Mouse (Mus musculus) hindbrain, postnatal 0 days (tissue): ENCODE results near the gene Greb1. TPM values are rescaled to one million over a fixed set of nuclear protein-coding genes. Genes with fewer than 3 reads are reported as not detected.

Experiments
- ATAC-seq: fragments of 200-750 bp; cut with Nextera tagmentation; 2 replicates; pipeline ENCODE4 v1.8.0; 2017; ENCODE audit warnings: mild to moderate bottlenecking, moderate TSS enrichment, moderate library complexity
- DNase-seq: peaks from one replicate; pipeline ENCODE4 v3.0.0-alpha.2; 2015; ENCODE audit warnings: low spot score
- H3K27ac ChIP-seq: fragments of 300-500 bp; sonication (generic); 2 replicates; pipeline ENCODE4 v1.5.1; 2014; ENCODE audit warnings: mild to moderate bottlenecking
- H3K27me3 ChIP-seq: fragments of 300-500 bp; sonication (generic); 2 replicates; pipeline ENCODE4 v1.6.1; 2014; ENCODE audit warnings: low read length, mixed read lengths; ENCODE audit not compliant: insufficient read depth
- H3K36me3 ChIP-seq: fragments of 300-500 bp; sonication (generic); 2 replicates; pipeline ENCODE4 v1.6.1; 2014; ENCODE audit warnings: low read length, mixed read lengths; ENCODE audit not compliant: insufficient read depth
- H3K4me1 ChIP-seq: fragments of 300-500 bp; sonication (generic); 2 replicates; pipeline ENCODE4 v1.6.1; 2014; ENCODE audit warnings: antibody characterized with exemption, low read length, mixed read lengths; ENCODE audit not compliant: insufficient read depth
- H3K4me2 ChIP-seq: fragments of 300-500 bp; sonication (generic); 2 replicates; pipeline ENCODE4 v1.6.1; 2014; ENCODE audit warnings: low read depth, mild to moderate bottlenecking, low read length, moderate library complexity, mixed read lengths
- H3K4me3 ChIP-seq: fragments of 300-500 bp; sonication (generic); 2 replicates; pipeline ENCODE4 v1.5.1; 2014; ENCODE audit warnings: low read length
- H3K9ac ChIP-seq: fragments of 300-500 bp; sonication (generic); replicated peaks from 2 replicates; pipeline ENCODE4 v1.6.1; 2014; ENCODE audit warnings: mild to moderate bottlenecking, low read length, moderate library complexity, mixed read lengths
- H3K9me3 ChIP-seq: fragments of 300-500 bp; sonication (generic); 2 replicates; pipeline ENCODE4 v1.6.1; 2016; ENCODE audit warnings: low read length, mixed read lengths
- CTCF ChIP-seq: IDR thresholded peaks from 2 replicates; pipeline ENCODE4 v1.5.1; 2016; ENCODE audit warnings: antibody characterized with exemption, control low read depth, low read depth
- WGBS: fragments of 180-500 bp; shearing (Covaris S2); extraction: QIAGEN DNeasy Blood & Tissue Kit; methylation state at CpG from one replicate; pipeline ENCODE4 v1.1.7; 2014; 5-methylcytosine and 5-hydroxymethylcytosine counted together
- polyA plus RNA-seq: library from polyadenylated mRNA; unstranded; fragments of >200 nt; fragmentation: Nextera tagmentation; extraction: Ambion mirVana; gene quantifications from 2 replicates; pipeline ENCODE4 v1.2.1, GENCODE M21; 2015
- total RNA-seq: library from RNA; depleted of rRNA; stranded (reverse); fragments of >200 nt; gene quantifications from 2 replicates; pipeline ENCODE4 v1.2.3, GENCODE M21; 2014

The Greb1 gene
- total and polyA plus RNA-seq, 2 experiments from 2014 or later, result 0.33 to 2.1 TPM

GRCm38 (mm10) chr12:16768251-16768650 is 32.4 kb downstream of the Greb1 start:
- no peak overlapping the region for H3K9ac ChIP-seq
- TF ChIP-seq CTCF, result no peak
- WGBS, result 64% methylated on average over 3 of the region's 3 CpGs

DNA sequence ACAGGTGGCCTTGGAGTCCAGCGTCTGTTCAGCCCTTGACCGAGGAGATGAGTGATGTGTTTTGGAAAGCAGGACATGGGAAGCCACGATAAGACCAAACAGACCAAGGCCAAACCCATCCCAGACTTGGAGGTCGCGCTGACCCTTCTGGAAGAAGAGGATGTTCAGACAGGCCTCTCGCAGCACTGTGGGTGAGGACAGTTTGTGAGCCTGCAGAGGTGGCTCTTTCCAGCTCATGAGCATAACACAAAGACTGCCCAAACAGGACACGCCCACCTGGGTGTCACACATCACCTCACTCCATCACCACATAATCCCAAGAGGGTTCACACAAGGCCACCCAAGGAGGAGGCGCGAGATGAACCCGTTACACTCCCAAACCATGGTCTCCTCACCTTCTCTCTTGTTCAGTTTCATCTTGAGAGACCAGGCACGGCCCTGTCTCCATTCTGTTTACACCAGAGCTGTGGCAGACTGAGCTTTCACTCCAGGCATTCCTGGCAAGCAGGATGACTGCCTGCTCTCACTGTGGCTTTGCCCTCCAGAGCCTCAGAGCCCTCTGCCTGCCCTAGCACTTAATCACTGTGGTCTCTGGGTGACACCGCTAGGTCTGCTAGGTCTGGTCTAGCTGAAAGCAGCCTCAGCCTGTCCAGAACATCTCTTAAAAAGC is 35.8 kb downstream of the Greb1 start:
- ATAC-seq, result no peak
- 79% methylated on average over 12 of the region's 12 CpGs for WGBS
- no peaks in the 10 kb centered on the region for H3K9me3 ChIP-seq
- DNase-seq, result no peak
- H3K4me1 ChIP-seq, result no peaks in the 10 kb centered on the region
- H3K4me2 ChIP-seq, result no peak overlapping the region
- H3K36me3 ChIP-seq, result no peaks in the 10 kb centered on the region
- H3K4me3 ChIP-seq, result no peak overlapping the region
- no peak overlapping the region for H3K9ac ChIP-seq
- H3K27ac ChIP-seq, result no peak overlapping the region
- no peaks in the 10 kb centered on the region for H3K27me3 ChIP-seq
- TF ChIP-seq CTCF, result no peak

More at GRCm38 (mm10) chr12:16768251-16768650, 32.4 kb downstream of the Greb1 start:
- no peaks in the 10 kb centered on the region for H3K27me3 ChIP-seq
- DNase-seq, result no peak
- H3K4me1 ChIP-seq, result no peaks in the 10 kb centered on the region
- no peak overlapping the region for H3K27ac ChIP-seq
- ATAC-seq, result no peak
- H3K4me3 ChIP-seq, result no peak overlapping the region
- no peaks in the 10 kb centered on the region for H3K9me3 ChIP-seq
- no peak overlapping the region for H3K4me2 ChIP-seq
- H3K36me3 ChIP-seq, result no peaks in the 10 kb centered on the region

GRCm38 (mm10) chr12:16763649-16764422 is 36.9 kb downstream of the Greb1 start:
- no peaks in the 10 kb centered on the region for H3K27me3 ChIP-seq
- no peaks in the 10 kb centered on the region for H3K9me3 ChIP-seq
- TF ChIP-seq CTCF, result no peak
- 88% methylated on average over 4 of the region's 4 CpGs for WGBS
- ATAC-seq (no peak), DNase-seq (no peak)
- H3K4me2 ChIP-seq, result no peak overlapping the region
- H3K27ac ChIP-seq, result no peak overlapping the region
- H3K4me1 ChIP-seq, result no peaks in the 10 kb centered on the region
- H3K36me3 ChIP-seq, result no peaks in the 10 kb centered on the region
- H3K4me3 ChIP-seq, result no peak overlapping the region
- H3K9ac ChIP-seq, result no peak overlapping the region

DNA sequence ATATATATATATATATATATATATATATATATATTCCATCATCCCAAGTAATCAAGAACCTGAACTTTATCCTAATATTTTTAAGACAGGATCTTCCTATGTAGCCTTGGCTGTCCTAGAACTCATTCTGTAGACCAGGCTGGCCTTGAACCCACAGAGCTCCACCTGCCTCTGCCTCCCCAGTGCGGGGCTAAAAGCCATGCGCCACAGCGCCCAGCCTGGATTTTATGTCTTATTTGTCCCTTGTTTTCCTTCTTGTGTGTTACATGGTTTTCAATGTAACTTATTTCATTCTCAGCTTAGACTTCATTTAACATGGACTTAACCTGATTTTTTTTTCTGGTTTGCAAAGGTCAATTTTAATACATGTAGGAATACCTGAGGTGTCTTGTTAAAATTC is 39.2 kb downstream of the Greb1 start:
- Histone ChIP-seq H3K4me1 (no peaks in the 10 kb centered on the region), H3K9ac (no peak overlapping the region), H3K4me3 (no peak overlapping the region), H3K36me3 (no peaks in the 10 kb centered on the region), H3K9me3 (no peaks in the 10 kb centered on the region), H3K4me2 (no peak overlapping the region), H3K27me3 (no peaks in the 10 kb centered on the region), H3K27ac (no peak overlapping the region)
- no peak for ATAC-seq
- no peak for DNase-seq
- 98% methylated on average over 3 of the region's 3 CpGs for WGBS
- TF ChIP-seq CTCF, result no peak

- no peaks in the 10 kb centered on the region for H3K27me3 ChIP-seq
- no peak overlapping the region for H3K27ac ChIP-seq
- TF ChIP-seq CTCF, result no peak
- ATAC-seq (no peak), DNase-seq (no peak)
- H3K36me3 ChIP-seq, result no peaks in the 10 kb centered on the region
- H3K9me3 ChIP-seq, result no peaks in the 10 kb centered on the region
- H3K9ac ChIP-seq, result no peak overlapping the region
- no peak overlapping the region for H3K4me2 ChIP-seq
- H3K4me3 ChIP-seq, result no peak overlapping the region
- 49% methylated on average over 4 of the region's 4 CpGs for WGBS
- H3K4me1 ChIP-seq, result no peaks in the 10 kb centered on the region
These were observed 40.4 kb downstream of the Greb1 start for GRCm38 (mm10) chr12:16760246-16760645.

GRCm38 (mm10) chr12:16754311-16754710 is 46.4 kb downstream of the Greb1 start:
- TF ChIP-seq CTCF, result peak; percentile 86
- Histone ChIP-seq H3K4me1 (no peaks in the 10 kb centered on the region), H3K27ac (no peak overlapping the region), H3K27me3 (no peaks in the 10 kb centered on the region), H3K9me3 (no peaks in the 10 kb centered on the region), H3K4me2 (no peak overlapping the region), H3K36me3 (no peaks in the 10 kb centered on the region), H3K9ac (no peak overlapping the region), H3K4me3 (no peak overlapping the region)
- peak; percentile 68 for DNase-seq
- 0% methylated on average over 2 of the region's 2 CpGs for WGBS
- ATAC-seq, result no peak

DNA sequence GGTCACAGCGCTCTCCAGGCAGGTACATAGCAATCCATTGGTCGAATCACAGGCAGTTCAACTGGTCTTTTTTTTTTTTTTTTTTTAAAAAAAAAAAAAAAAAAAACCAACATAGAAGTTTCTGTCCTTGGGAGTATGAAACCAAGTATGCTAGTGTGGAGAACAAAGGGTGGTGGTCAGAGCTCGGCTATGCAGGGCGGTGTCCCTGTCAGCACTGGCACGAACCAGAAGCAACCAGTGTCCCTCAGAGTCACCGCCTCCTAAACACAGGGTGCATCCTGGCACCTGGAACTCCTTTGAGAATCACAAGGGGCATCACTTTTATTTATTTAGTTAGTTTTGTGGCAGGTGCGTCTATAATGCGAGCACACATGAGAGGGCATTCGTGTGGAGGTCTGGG is 47.1 kb downstream of the Greb1 start:
- DNase-seq (no peak), ATAC-seq (no peak)
- Histone ChIP-seq H3K4me1 (no peaks in the 10 kb centered on the region), H3K27ac (no peak overlapping the region), H3K36me3 (no peaks in the 10 kb centered on the region), H3K4me3 (no peak overlapping the region), H3K9ac (no peak overlapping the region), H3K9me3 (no peaks in the 10 kb centered on the region), H3K4me2 (no peak overlapping the region), H3K27me3 (no peaks in the 10 kb centered on the region)
- TF ChIP-seq CTCF, result no peak
- WGBS, result 83% methylated on average over 9 of the region's 9 CpGs
